Mouse (Mus musculus): Measurements from ENCODE around the gene Ccdc42. TPM values are rescaled to one million over a fixed set of nuclear protein-coding genes. Genes with fewer than 3 reads are reported as not detected.

The Ccdc42 gene
- total RNA-seq, 1 experiment from 2014 or later: not detected

DNA sequence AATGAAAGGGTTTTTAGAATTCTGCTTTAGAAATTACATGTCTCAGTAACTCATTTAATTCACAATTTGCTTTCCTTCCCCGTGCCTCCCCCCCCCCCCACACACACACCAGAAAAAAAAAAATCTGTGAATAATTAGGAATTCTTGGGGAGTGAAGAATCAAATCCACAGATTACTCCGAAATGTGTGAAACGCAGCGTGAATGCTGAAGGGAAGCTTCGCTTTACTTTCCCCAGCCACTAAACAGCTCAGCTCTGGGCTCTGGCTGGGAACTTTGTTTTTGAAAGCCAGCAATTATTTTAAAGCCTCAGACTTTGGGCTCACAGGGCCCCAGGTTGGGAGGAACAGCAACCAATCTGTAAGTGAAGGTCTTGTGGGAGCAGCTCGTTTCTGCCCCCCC, 6.3 kb upstream of the Ccdc42 start:
- ATAC-seq (replicated peaks; ENCODE audit: insufficient number of reproducible peaks, low FRiP score, low TSS enrichment, poor library complexity, severe bottlenecking): no peak

GRCm38 (mm10) chr11:68583225-68583624, 3.6 kb upstream of the Ccdc42 start:
- no peak for ATAC-seq (replicated peaks; ENCODE audit: insufficient number of reproducible peaks, low FRiP score, low TSS enrichment, poor library complexity, severe bottlenecking)

GRCm38 (mm10) chr11:68583906-68584480, 2.8 kb upstream of the Ccdc42 start:
- ATAC-seq (replicated peaks; ENCODE audit: insufficient number of reproducible peaks, low FRiP score, low TSS enrichment, poor library complexity, severe bottlenecking): no peak

DNA sequence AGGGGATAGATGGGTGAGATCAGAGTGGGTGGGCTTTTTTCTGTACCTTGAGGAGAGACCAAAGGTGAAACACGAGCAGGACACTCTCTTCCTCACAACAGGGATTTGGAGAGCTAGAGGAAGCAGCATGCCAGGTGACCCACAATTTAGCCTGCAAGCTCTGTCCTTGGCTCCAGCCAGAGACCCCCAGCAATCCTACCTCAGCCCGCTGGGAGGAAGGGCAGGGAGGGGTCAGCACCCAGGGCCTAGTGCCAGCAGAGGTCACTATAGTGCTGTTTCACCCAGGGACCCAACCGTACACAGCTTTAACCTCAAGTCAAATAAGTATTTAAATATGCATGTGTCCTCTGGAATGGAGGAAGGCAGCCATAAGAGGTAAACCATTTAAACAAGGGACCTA, 931 bp upstream of the Ccdc42 start:
- no peak for ATAC-seq (replicated peaks; ENCODE audit: insufficient number of reproducible peaks, low FRiP score, low TSS enrichment, poor library complexity, severe bottlenecking)

- ATAC-seq (replicated peaks; ENCODE audit: insufficient number of reproducible peaks, low FRiP score, low TSS enrichment, poor library complexity, severe bottlenecking): no peak; the same call in 1 of the 2 replicates
These were observed 2.4 kb downstream of the Ccdc42 start for GRCm38 (mm10) chr11:68589055-68589809.

DNA sequence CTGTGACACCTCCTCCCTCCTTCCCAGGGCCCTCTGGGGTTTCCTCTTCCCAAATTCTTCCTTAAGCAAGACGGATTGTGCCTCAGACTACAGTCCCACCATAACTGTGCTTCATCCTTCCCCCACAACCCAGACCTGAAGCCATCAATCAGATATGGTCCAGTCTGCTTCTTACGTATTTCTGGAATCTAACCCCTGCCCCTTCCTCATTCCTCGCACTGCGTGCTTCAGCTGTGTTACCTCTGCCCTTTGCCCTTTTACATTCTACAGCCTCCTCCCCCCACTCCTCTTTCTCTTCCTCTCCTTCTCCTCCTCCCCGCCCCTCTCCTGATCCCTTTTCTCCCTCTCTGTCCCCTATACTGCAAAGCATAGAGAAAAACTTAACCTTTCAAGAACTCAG, 4.9 kb downstream of the Ccdc42 start:
- ATAC-seq (replicated peaks; ENCODE audit: insufficient number of reproducible peaks, low FRiP score, low TSS enrichment, poor library complexity, severe bottlenecking): no peak

GRCm38 (mm10) chr11:68593247-68593646, 6.4 kb downstream of the Ccdc42 start:
- ATAC-seq (replicated peaks; ENCODE audit: insufficient number of reproducible peaks, low FRiP score, low TSS enrichment, poor library complexity, severe bottlenecking): no peak

DNA sequence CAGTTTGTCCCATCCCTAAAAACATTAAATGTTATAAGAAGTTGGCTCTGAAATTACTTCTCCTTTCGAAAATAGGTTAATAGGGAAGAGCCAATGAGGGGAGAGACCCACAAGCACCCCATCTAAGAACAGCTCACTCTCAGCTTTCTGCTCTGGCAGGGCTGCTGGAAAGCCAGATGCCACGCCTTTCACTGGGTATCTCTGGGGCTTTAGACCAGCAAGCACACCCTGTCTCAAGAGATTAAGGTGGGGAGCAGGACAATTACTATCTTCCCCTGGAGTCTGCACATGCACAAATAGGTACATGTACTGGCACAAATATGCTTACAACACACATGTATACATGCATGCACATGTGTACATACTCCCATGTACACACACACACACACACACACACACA, 11.1 kb downstream of the Ccdc42 start:
- ATAC-seq (replicated peaks; ENCODE audit: insufficient number of reproducible peaks, low FRiP score, low TSS enrichment, poor library complexity, severe bottlenecking): no peak

DNA sequence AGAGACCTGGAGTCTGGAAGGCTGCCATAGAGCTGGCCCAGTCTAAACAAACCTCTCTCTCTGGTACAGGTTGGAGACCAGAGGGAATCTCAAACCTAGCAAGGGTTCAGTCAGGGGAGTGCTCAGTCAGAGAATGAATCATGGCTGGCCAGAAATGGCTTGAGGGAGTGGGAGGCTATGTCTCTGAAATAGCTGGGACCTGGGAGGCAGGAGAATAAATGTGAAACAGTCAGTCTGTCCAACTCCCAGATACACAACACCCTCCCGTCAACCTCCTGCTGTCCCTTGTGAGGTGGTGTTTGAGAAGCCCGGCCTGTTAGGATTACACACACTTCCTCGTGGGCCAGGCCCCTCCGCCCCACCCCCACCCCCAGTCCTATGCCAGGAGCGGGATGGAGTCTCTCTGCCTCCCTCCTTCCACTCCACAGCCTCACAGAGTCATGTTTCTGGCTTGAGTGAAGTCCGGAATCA, 13.8 kb downstream of the Ccdc42 start:
- no peak for ATAC-seq (replicated peaks; ENCODE audit: insufficient number of reproducible peaks, low FRiP score, low TSS enrichment, poor library complexity, severe bottlenecking)

DNA sequence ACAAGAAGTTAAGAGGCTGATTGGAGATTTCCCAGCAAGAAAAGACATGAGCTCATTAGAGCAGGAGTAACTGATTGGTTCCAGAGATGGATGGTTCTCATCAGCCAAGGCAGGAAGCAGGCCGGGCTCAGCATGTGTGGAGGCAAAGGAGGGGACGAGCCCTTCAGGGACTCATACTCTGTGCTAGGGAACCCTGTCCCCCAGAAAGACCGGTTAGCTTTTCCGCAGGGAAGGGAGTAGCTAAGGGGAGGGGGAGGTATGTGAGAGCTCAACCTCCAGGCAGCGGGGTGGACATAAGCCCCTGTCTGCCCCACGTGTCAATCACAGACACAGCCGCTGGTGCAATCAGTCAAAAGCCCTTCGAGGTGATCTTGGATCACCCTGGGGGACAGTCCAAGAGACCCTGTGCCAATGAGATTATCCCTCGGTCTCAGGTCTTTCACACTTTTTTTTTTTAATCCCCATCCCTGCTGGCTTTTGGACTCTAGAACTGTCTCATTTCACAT, 14.7 kb downstream of the Ccdc42 start:
- no peak for ATAC-seq (replicated peaks; ENCODE audit: insufficient number of reproducible peaks, low FRiP score, low TSS enrichment, poor library complexity, severe bottlenecking)

DNA sequence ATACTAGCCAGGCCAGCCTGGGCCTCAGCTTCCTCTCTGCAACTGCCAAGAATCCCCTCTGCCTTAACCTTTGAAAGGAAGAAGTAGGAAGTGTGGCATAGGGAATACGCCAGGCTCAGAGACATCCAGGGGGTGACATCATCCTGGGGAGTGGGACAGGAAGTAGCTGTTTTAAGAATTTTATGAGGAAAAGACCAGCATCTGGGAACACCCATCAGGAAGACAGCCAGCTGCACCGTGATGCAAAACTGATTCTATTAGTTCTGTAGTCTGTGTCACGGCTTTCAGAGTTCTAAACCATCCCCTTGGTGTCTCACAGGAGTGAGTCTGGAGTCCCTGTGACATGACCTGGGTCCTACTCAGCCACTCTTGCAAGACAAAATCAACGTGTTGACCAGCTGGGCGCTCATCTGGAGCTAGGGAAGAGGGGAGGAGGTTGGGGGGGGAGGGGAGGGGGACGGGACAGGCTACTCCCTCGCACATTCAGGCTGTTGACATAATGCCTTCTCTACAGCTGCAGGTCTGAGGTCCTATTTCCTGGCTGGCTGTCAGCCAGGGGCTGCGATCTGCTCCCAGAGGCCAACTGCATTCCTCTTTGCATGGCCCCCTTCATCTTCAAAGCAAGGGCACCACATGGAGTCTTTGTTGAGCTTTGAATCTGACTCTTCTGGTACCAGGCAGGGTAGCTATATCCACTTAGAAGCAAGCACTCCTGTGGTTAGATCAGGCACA, 15.5 kb downstream of the Ccdc42 start:
- ATAC-seq (replicated peaks; ENCODE audit: insufficient number of reproducible peaks, low FRiP score, low TSS enrichment, poor library complexity, severe bottlenecking): no peak

GRCm38 (mm10) chr11:68607046-68607445, 20.2 kb downstream of the Ccdc42 start:
- no peak for ATAC-seq (replicated peaks; ENCODE audit: insufficient number of reproducible peaks, low FRiP score, low TSS enrichment, poor library complexity, severe bottlenecking)

- no peak for ATAC-seq (replicated peaks; ENCODE audit: insufficient number of reproducible peaks, low FRiP score, low TSS enrichment, poor library complexity, severe bottlenecking)
These were observed 23.2 kb downstream of the Ccdc42 start for GRCm38 (mm10) chr11:68609910-68610566.

DNA sequence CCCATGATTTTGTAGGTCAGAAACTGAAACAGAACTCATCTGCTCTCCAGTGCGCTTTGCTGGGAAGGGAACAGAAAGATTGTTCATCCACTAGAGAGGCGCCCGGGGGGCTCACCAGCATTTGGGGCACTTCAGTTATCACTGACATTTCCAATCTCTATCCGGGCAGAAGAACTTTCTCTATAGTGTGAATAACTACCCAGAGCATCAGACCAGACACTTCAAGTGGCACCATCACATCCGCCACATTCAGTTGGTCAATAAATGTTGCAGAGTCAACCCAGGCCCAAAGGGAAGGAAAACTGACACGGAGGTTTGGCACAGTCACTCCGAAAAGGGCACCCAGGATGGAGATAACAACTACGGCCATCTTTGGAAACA, 23.7 kb downstream of the Ccdc42 start:
- no peak for ATAC-seq (replicated peaks; ENCODE audit: insufficient number of reproducible peaks, low FRiP score, low TSS enrichment, poor library complexity, severe bottlenecking)

DNA sequence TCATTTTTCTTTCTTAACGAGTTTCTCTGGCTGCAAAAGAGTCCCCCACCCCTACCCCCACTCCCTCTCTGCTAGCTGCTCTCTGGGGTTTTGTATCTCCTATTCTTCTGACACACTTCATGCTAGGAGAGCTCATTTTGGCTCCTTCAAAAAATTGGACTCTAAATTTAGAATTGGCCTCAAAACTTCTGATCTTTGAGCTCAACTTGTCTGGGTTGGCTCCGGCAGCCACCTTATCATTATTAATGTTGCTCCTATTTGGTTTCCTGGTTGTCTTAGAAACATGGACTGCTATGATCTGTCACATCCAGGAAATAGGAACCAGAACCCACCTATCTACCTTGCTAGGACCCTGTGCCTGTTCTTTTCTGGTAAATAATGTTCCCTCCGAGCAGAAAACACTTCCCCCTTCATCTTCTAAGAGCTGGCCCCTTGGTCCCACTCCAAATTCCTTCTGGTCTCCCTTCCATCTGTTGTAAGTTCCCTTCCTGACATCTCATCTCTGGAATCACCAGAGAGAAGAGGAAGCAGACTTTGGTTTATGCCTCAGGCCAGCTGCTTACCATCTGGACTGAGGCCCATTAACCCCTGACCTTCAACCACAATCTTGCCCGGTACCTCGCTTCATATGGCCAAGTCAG, 26.4 kb downstream of the Ccdc42 start:
- no peak for ATAC-seq (replicated peaks; ENCODE audit: insufficient number of reproducible peaks, low FRiP score, low TSS enrichment, poor library complexity, severe bottlenecking)

DNA sequence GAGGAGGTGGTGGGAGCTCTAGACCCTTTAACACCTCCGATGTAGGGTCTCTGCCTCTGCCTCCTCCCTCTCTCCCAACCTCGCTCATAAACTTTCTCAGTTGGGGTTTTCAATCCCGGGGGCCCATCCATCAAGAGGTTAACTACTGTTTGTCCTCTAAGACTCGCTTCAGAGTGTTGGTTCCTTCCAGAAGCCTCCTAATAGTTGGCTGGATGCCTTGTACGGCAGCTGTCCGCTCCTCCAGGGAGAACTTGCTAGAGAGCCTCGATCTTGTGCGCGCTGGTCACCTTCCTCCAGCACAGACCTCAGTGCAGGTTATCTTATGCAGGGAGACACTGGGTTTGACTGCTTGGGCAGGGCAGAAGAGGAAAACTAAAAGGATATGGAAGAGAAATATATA, 35.9 kb downstream of the Ccdc42 start:
- ATAC-seq (replicated peaks; ENCODE audit: insufficient number of reproducible peaks, low FRiP score, low TSS enrichment, poor library complexity, severe bottlenecking): no peak

DNA sequence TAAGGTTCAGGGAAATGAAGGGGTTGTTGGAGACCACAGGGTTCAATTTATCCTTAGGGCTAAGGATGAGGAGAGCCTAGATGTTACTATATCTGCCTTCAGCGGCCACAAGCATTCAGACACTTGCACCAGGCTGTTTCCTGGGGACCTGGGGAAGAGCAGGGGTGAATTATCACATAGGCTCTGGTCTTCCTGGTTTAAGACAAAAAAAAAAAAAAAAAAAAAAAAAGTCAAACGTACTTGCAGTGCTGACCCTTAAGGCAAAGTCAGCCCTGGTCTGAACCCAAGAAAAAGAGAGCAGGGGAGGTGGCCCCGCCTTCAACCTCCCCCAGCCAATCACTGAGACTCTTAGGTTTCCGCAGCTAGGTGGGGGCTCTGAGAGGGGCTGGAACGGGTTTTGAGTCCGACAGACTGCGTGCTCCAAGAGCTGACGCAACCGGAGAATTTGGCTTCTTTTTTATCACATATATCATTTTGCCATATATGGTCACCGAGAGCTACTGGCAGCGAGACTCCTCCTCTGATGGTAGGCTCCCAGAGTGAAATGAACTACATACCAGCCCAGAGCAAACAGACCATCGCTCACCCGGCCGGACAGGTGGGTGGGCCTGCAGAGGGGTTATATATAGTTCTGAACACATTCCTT, 36.5 kb downstream of the Ccdc42 start:
- no peak for ATAC-seq (replicated peaks; ENCODE audit: insufficient number of reproducible peaks, low FRiP score, low TSS enrichment, poor library complexity, severe bottlenecking)

DNA sequence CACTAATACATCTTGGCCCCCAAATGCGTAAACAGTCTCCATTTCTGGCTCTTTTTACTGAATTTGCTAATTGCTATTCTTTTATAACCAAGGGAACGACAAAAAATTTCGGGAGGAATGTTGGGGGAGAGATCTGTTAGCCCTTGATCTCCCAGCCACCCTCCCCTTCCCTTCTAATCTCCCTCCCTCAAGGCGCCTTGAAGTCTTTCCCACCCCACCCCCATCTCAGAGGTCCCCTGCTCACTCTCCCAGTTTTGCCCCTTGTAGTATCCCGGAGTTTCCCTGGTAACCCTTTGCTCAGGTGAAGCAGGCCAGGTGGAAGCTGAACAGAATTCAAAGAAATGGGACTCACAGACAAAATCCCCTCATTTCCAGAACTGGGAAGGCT, 37.0 kb downstream of the Ccdc42 start:
- ATAC-seq (replicated peaks; ENCODE audit: insufficient number of reproducible peaks, low FRiP score, low TSS enrichment, poor library complexity, severe bottlenecking): no peak

Data from monocyte, adult 5-6 weeks (primary cell).